Mouse (Mus musculus): ENCODE measurements around the gene Zfp839.

Zfp839 gene

GRCm38 (mm10) chr12:110875351-110875750, 25.3 kb downstream of the Zfp839 start:
- DNase-seq (ENCODE audit: low spot score) = no peak

GRCm38 (mm10) chr12:110882291-110882690, 32.2 kb downstream of the Zfp839 start:
- no peak for DNase-seq (ENCODE audit: low spot score)

DNA sequence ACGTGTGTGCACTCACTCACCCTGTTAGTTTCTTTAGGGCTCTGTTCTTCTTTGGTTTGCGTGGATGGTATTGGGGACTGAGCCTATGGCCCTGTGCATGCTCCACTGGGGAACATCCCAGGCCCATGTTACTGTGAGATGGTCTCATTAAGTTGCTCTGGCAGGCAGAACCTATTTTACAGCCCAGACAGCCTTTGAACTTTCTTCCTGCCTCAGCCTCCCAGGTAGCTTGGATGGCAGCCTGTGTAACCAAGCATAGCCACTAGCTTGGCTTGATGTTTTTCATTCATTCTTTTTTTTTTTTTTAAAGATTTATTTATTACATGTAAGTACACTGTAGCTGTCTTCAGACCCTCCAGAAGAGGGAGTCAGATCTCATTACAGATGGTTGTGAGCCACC, 35.2 kb downstream of the Zfp839 start:
- DNase-seq (ENCODE audit: low spot score) = no peak

- no peak for DNase-seq (ENCODE audit: low spot score)
Observed at GRCm38 (mm10) chr12:110888106-110888505, 38.1 kb downstream of the Zfp839 start.

- no peak for DNase-seq (ENCODE audit: low spot score)
Observed at GRCm38 (mm10) chr12:110888606-110889005, 38.6 kb downstream of the Zfp839 start.

- DNase-seq (ENCODE audit: low spot score) = peak; percentile 98
Observed at GRCm38 (mm10) chr12:110889036-110890020, 39.3 kb downstream of the Zfp839 start, which contains the start of the genes Cinp and Tecpr2. Gene Cinp, minus strand, starts transcription at chr12:110889145. Gene Tecpr2, plus strand, starts transcription at chr12:110889264.

DNA sequence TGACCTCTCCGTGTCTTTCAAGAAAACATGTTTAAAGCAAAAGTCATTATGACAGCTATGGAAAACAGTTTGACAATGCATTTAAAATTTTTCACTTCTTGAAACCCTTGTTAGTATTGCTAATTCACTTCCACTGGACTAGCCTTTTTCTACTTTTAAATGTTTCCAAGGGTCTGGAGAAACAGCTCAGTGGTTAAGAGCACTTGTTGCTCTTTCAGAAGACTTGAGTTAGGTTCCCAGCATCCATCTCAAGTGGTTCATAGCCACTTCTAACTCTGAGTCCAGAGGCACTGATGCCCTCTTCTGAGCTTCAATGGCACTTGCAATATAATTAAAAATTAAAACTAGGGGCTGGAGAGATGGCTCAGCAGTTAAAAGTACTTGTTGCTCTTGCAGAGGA, 41.8 kb downstream of the Zfp839 start:
- DNase-seq (ENCODE audit: low spot score) = no peak

GRCm38 (mm10) chr12:110902106-110902505, 52.1 kb downstream of the Zfp839 start:
- no peak for DNase-seq (ENCODE audit: low spot score)

DNA sequence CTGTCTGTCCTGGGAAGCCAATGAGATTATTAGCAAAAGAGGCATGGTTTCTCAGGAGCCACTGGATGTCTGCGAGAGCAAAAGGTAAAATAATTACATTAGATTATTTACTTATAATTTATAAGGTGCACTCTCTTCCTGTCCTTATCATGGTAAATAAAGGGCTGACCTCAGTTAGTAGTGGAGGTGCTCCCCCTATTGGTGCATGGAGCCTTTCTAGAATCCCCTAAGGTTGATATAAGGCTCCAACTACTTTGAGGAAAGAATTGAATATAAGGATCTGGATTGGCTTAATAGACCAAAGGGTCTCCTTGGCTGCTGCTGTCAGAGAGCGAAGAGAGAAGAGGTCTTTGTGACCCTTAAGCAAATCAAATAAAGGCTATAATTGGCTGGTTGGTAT, 53.5 kb downstream of the Zfp839 start:
- no peak for DNase-seq (ENCODE audit: low spot score)

DNA sequence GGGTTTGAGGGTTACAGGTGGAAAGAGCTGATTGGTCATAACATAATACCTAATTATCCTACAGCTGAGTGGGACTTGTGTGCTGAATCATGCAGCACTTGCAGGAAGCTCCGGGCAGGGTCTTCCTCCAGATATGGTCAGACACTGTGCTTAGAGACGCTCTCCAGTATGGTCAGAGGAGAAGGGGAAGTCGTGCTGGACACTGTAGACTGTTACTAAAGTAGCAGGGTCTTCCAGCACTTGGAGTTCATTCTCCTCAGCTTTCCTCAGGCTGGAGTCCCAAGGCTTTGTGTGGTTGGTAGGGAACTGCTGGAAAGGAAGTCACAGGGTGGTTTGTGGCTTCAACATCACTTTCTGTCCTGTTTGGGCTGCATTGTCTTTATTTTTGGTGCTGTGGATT, 57.8 kb downstream of the Zfp839 start:
- DNase-seq (ENCODE audit: low spot score) = no peak

GRCm38 (mm10) chr12:110909962-110910361, 59.9 kb downstream of the Zfp839 start:
- DNase-seq (ENCODE audit: low spot score) = no peak

DNA sequence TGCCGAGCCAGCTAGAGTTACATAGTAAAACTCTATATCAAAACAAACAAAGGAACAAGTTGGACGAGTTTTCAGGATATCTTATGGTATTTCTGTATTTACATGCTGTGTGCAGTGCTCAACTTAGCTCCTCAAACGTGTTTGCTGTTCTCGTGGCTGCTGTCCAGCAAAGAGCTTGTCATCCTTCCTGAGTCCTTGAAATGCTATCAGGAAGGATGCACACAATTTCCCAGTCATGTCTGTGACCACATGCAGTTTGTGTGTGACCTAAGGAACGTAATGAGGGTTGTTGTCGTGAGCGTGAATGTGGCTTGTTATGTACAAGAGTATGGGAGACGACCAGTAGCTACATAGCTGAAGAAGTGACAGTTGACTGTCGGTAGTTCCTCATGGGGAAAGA, 65.7 kb downstream of the Zfp839 start:
- no peak for DNase-seq (ENCODE audit: low spot score)

Data from ovary, adult 18-20 months (tissue).